Mouse (Mus musculus): ENCODE data around the gene Trio.

Gene Trio

GRCm38 (mm10) chr15:27920751-27921150 is 104.9 kb downstream of the Trio start:
- no peak for DNase-seq (ENCODE audit: low read depth)

DNA sequence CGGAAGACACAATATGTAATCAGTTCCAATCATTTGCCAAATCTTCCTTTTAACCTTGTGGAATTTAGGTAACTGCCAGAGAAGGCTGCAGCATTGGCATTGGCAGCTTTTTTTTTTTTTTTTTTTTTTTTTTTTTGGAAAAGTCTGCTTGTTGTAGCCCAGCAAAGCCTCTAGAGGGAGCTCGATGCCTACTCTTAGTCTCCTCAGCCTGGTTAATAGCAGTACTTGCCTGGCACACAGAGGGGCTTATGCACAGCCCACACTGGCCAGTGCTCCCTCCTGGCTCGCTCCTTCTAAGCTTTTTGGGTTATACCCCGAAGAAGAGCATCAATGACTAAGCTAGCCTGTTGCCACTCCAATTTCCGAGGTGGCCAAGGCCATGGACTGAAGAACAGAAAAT is 106.1 kb downstream of the Trio start:
- peak; percentile 22 for DNase-seq (ENCODE audit: low read depth)

DNA sequence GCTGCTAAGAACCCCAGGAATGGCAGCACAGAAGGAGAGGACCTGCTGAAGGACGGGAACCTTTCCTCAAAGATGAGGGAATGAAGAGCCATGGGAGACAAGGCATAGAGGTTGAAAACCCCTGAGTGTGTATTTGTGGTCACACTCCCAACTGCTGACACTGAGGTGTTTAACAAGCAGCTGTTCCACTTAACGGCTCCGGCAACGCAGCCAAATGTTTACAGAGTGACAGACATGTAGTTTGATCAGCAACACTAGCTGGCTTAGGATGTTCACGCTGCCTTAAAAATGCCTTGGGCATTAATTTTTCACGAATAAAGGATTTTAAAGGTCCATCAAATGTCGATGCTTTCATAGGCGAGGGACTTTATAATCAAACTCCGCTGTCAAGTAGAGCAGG is 106.8 kb downstream of the Trio start:
- DNase-seq (ENCODE audit: low read depth), result no peak

DNA sequence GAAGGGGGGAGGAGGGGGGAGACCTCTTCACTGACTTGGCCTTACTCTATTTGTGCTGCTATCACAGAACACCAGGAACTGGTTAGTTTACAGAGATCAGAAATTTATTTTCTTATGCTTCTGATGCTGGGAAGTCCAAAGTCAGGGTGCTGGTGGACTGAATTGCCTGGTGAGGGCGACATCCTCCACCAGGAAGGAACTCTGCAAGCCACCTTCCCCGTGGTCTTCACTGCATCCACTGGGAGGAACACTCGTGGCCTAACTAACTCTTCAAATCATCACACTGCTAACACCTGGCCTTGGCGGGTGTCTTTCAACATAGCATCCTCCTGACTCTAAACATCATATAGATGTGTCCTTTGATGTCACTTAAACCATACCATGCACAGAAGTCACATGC is 109.4 kb downstream of the Trio start:
- no peak for DNase-seq (ENCODE audit: low read depth)

GRCm38 (mm10) chr15:27913013-27913412 is 112.6 kb downstream of the Trio start:
- DNase-seq (ENCODE audit: low read depth), result no peak

DNA sequence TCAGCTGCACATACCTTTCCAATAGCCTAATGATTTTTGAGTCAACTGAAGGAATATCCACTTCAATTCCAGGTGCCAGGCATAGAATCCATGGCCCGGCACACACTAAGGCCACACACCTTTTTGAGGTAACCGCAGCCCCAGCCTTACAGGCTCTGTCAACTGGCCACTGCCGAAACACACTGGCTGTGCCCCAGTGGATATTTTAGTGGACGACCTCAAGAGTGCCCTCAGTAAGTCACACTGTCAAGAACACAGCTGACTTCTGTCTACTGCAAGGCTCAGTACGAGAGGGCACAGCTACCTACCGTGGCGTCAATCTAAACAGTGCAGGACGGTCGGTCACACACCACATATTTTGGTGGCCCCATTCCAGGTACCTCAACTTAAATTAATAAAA is 114.5 kb downstream of the Trio start:
- no peak for DNase-seq (ENCODE audit: low read depth)

- DNase-seq (ENCODE audit: low read depth), result no peak
Measured at GRCm38 (mm10) chr15:27910179-27910578, 115.5 kb downstream of the Trio start.

GRCm38 (mm10) chr15:27907649-27908048 is 118.0 kb downstream of the Trio start:
- no peak for DNase-seq (ENCODE audit: low read depth)

- DNase-seq (ENCODE audit: low read depth), result no peak
Measured at GRCm38 (mm10) chr15:27906409-27906808, 119.2 kb downstream of the Trio start.

GRCm38 (mm10) chr15:27905341-27905740 is 120.3 kb downstream of the Trio start:
- no peak for DNase-seq (ENCODE audit: low read depth)

DNA sequence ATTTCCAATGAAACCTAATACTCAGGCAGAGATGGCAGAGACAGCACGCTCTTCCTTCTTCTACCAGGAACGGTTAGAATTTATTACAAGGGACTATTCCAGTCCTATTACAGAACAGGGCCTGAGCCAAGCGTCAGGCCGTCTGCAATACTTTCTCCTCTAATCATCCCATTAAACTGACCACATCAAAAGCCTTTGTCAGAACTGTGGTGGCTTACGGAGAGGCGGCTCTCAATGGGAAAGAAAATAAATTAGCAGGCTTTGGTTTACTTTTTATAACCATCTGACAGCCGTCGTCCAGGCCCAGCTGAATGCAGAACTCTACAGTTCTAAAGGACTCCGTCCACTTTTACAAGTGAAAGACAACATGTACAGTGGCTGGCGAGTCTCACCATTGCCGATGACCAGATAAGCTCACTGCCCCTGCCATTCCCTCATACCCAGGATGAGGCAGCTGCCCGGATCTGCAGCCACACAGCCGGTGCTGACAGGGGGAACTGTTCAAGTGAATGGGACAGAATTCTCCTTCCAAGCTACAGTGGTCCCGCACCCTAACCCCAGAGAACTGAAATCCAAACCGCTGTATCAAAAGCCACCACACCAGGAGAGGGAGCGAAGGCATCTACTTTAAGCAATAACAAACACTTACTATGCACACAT is 121.2 kb downstream of the Trio start:
- DNase-seq (ENCODE audit: low read depth), result no peak

- DNase-seq (ENCODE audit: low read depth), result no peak
Measured at GRCm38 (mm10) chr15:27901200-27901599, 124.4 kb downstream of the Trio start.

DNA sequence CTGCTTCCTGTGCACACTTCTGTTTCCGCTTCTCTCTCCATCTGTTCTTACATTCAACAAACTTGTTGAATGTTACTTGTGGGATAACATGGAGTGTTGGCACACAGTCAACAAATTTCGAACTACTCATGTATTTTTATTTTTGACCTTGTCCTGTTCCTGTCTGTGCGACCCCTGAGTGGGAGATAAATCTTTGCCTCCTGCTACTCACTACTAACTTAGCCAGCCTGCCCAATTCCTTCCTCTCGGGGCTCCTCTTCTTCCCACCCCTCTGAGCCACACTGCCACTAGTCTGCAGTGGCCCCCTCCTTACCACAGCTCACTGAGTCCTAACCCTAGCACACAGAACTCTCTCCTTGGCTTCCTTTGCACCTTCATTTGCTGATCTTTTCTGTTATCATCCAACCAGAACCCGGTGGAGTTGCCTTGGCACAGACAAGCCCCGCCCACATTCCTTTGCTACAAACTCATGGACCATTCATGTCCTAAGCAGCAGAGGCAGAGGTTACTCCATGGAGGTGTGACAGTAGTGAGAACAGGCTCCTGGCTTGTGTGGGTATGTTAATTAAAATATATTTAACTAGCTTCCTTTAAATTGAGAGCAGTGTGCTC is 126.7 kb downstream of the Trio start:
- no peak for DNase-seq (ENCODE audit: low read depth)

DNA sequence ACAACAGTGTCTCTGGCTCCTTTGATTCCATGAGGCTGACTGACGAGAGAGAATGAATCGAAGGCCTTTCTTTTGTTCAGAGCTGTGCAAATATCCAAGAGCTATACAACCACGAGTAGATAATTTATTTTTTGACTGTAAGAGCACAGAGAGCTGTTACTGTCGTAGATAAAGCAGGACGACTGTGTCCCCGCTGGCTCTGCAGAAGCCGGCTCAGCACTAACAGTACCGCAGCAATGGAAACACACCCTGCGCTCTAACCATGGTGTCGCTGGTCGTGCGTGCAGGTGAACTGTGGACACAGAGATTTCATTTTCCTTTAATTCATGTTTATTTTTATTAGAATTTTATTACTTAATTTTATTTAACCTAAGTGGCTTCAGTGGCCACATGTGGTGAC is 131.5 kb downstream of the Trio start:
- DNase-seq (ENCODE audit: low read depth), result no peak

- DNase-seq (ENCODE audit: low read depth), result no peak
Measured at GRCm38 (mm10) chr15:27892029-27892428, 133.6 kb downstream of the Trio start.

GRCm38 (mm10) chr15:27890666-27891065 is 135.0 kb downstream of the Trio start:
- DNase-seq (ENCODE audit: low read depth), result no peak

GRCm38 (mm10) chr15:27888153-27888552 is 137.5 kb downstream of the Trio start:
- no peak for DNase-seq (ENCODE audit: low read depth)

- no peak for DNase-seq (ENCODE audit: low read depth)
Measured at GRCm38 (mm10) chr15:27886992-27887391, 138.7 kb downstream of the Trio start.

DNA sequence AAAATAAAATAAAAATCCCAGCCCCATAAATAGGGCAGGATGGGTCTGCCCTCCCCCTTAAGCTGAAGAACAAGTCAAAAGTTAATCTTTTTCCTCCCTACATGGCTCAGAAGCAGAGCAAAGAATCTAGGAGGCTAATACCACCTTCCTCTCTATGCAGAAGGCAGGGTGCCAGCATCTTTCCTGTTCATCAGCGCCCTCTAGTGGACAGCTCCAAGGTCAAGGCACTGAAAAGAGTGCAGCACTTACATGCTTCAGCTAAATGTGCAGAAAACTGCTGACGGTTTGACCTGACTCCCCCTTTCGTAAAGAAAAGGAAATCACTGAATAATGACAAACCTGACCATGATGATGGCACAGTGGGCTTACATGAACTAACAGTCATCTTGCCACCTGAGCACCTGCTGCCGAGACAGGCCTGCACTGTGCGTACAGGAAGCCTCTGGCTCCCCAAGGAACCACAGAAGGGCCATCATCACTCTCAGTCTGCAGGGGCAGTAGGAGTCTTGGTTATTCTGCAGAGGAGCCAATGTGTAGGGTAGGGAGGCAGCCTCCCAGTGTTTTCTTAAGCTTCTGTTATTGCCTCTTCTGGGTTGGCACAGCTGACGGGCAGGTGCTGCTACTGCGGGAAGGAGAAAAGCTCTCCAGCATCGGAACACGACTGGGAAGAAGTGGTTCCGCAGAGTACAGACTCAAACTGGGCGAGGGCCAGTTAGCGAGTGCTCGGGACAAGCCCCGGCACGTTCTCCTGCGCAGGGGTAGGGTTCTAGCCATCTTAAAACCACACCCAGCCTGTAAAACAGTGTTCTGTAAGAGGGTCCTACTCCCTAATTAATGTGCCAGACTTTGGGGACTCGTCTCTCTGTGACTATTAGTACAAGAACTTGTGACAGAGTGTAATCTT is 141.0 kb downstream of the Trio start:
- DNase-seq (ENCODE audit: low read depth), result peak; percentile 78

GRCm38 (mm10) chr15:27883881-27884280 is 141.8 kb downstream of the Trio start:
- no peak for DNase-seq (ENCODE audit: low read depth)

DNA sequence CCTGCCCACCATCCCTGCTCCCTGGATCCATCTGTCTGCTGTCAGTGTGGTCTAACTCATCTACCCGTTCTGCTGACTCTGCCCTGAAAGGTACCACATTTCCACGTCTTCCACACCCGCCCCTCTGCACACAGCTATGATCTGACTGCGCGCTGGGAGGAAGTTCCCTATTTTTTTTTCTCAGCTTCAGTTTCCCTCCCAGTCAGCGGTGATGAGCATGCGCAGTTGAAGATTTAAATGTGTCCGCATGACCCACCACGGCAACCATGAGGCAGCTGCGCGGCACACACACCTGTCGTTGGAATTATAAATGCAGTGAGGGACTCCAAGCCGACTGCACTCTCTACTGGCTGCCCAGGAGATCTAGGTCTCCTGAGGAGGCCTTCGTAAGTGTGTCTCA is 142.8 kb downstream of the Trio start:
- no peak for DNase-seq (ENCODE audit: low read depth)

DNA sequence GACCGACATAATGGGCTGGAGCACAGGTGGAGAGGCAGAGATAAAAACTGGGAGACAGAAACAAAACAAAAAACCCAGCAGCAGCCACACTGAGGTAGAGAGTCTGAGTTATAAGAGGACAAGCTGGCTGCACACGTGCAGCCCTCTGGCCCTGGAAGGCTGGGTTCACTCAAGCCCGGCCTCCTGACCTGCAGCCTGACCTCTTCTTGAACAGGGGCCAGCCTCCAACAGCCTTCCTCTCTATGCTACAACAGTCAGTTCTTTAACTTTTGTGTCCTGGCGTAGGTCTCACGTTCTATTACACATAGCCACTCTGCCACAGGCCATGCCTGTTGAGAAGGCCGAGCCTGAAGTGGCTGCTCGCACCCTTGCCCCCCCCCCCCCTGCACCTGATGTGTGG is 147.8 kb downstream of the Trio start:
- no peak for DNase-seq (ENCODE audit: low read depth)

DNA sequence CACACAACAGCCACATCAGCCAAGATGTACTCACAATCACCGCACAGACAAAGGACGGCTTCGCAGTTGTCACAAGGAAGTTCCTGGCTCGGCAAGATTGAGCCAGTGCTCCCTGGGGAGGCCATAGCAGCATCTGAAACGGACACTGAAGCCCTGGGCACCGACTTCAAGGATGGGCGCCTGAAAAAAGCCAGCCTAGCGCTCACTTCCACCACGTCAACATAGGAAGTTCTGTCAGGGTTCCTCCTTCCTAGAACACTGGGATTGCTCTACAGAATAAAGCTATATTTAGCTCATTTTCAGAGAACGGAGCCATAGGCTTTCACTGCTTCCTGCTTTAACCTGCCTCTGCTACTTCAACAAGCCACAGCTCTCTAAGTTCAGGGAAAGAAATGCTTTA is 149.3 kb downstream of the Trio start:
- no peak for DNase-seq (ENCODE audit: low read depth)
